Mouse (Mus musculus) spleen, adult 2 months (tissue): ENCODE measurements around the gene Brip1.

ENCODE experiments used
- CTCF ChIP-seq: fragments of 200-500 bp; IDR thresholded peaks from 2 replicates; pipeline ENCODE4 v1.5.1; 2011; ENCODE audit warnings: mild to moderate bottlenecking, inconsistent platforms; ENCODE audit not compliant: insufficient read depth, insufficient read length, insufficient replicate concordance; ENCODE audit errors: extremely low read depth
- POLR2A ChIP-seq: fragments of 200-500 bp; IDR thresholded peaks from 2 replicates; pipeline ENCODE4 v1.6.1; 2011; ENCODE audit warnings: low read depth, low read length, inconsistent platforms

DNA sequence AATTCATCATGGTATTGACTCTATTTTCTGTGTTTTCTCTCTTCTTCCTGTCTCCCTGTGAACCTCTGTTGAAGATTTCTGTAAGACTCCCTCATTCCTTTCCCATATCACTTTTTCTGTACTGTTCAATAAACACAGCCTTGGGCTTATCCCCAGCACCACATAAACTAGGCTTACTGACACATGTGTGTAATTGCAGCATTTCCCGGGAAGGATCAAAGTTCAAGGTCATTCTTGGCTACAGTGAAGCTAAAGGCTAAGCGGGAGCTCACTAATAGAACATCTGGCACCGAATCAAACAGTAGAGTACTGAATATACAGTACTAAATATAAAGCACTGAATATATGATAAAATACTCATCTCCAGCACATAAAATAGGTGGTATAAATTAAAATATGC is 25.2 kb downstream of the Brip1 start:
- no peak for TF ChIP-seq CTCF
- TF ChIP-seq POLR2A = no peak
